Mouse (Mus musculus) CH12.LX (cell line): ENCODE results near the gene Lipm. TPM values are rescaled to one million over a fixed set of nuclear protein-coding genes. Genes with fewer than 3 reads are reported as not detected.

Source experiments
- DNase-seq: peaks from one replicate; pipeline ENCODE4 v3.0.0-alpha.2; 2013; ENCODE audit errors: extremely low read depth
- H3K27ac ChIP-seq: 2 replicates; pipeline ENCODE4 v1.5.1; 2012; ENCODE audit warnings: low read depth, mild to moderate bottlenecking, control low read depth, moderate library complexity; ENCODE audit not compliant: insufficient read depth
- H3K27me3 ChIP-seq: replicated peaks from 2 replicates; pipeline ENCODE3; 2012; ENCODE audit warnings: inconsistent platforms
- H3K36me3 ChIP-seq, 2 experiments: replicated peaks in 1 of 2; 2 replicates each; pipeline versions ENCODE3 to v1.6.1; 2012; ENCODE audit warnings: inconsistent platforms in 1 of 2, low read length in 1 of 2, mild to moderate bottlenecking in 1 of 2, mixed read lengths in 1 of 2, moderate library complexity in 1 of 2; ENCODE audit not compliant: control insufficient read depth in 1 of 2, insufficient read depth in 1 of 2
- H3K4me1 ChIP-seq, 2 experiments: 2 replicates each; pipeline ENCODE4 v1.6.1; 2012; ENCODE audit warnings: inconsistent platforms in 1 of 2, moderate library complexity in 1 of 2; ENCODE audit not compliant: insufficient read depth in 2 of 2, control insufficient read depth in 1 of 2
- H3K4me2 ChIP-seq: 2 replicates; pipeline ENCODE4 v1.6.1; 2012; ENCODE audit warnings: low read depth, mild to moderate bottlenecking, control low read depth; ENCODE audit not compliant: poor library complexity, insufficient read depth, severe bottlenecking
- H3K4me3 ChIP-seq, 3 experiments: fragments of 150-350 bp in 1 of 3; sonication (generic) in 1 of 3; replicated peaks in 1 of 3; 2 replicates each; pipeline versions ENCODE3 to v1.5.1; 2011 to 2012; ENCODE audit warnings: low read depth in 2 of 3, low read length in 2 of 3, mild to moderate bottlenecking in 2 of 3, moderate library complexity in 2 of 3, control low read depth in 1 of 3, improper control_type of control experiment in 1 of 3, inconsistent platforms in 1 of 3, mixed read lengths in 1 of 3; ENCODE audit not compliant: poor library complexity in 1 of 3
- H3K79me2 ChIP-seq: replicated peaks from 2 replicates; pipeline ENCODE4 v1.6.1; 2012; ENCODE audit warnings: mild to moderate bottlenecking, moderate library complexity; ENCODE audit not compliant: control insufficient read depth, poor library complexity, insufficient read depth, severe bottlenecking; ENCODE audit errors: extremely low read depth
- H3K9ac ChIP-seq: 2 replicates; pipeline ENCODE4 v1.6.1; 2012; ENCODE audit warnings: low read depth, mild to moderate bottlenecking, control low read depth, moderate library complexity; ENCODE audit not compliant: insufficient read depth
- H3K9me3 ChIP-seq: replicated peaks from 2 replicates; pipeline ENCODE3; 2012; ENCODE audit warnings: low read length, inconsistent platforms, mixed read lengths
- CHD1 ChIP-seq: IDR thresholded peaks from 2 replicates; pipeline ENCODE4 v1.6.1; 2012; ENCODE audit warnings: low read depth, low read length, improper control_type of control experiment, inconsistent platforms
- CTCF ChIP-seq, 2 experiments: IDR thresholded peaks in 1 of 2; conservative IDR thresholded peaks in 1 of 2; 2 replicates each; pipeline ENCODE4 v1.5.1; 2011 to 2012; ENCODE audit warnings: low read depth in 2 of 2, low read length in 2 of 2, improper control_type of control experiment in 1 of 2, inconsistent platforms in 1 of 2, mild to moderate bottlenecking in 1 of 2, moderate library complexity in 1 of 2
- EP300 ChIP-seq: IDR thresholded peaks from 2 replicates; pipeline ENCODE4 v1.6.1; 2011; ENCODE audit warnings: low read length, improper control_type of control experiment
- HCFC1 ChIP-seq: IDR thresholded peaks from 2 replicates; pipeline ENCODE4 v1.6.1; 2012; ENCODE audit warnings: low read depth, mild to moderate bottlenecking, inconsistent platforms, low read length, improper control_type of control experiment
- JUND ChIP-seq: conservative IDR thresholded peaks from 2 replicates; pipeline ENCODE4 v1.6.1; 2011; ENCODE audit warnings: low read depth, low read length, improper control_type of control experiment
- KAT2A ChIP-seq: IDR thresholded peaks from 2 replicates; pipeline ENCODE4 v1.6.1; 2012; ENCODE audit warnings: low read length, improper control_type of control experiment, inconsistent platforms; ENCODE audit not compliant: insufficient replicate concordance
- MAX ChIP-seq: IDR thresholded peaks from 2 replicates; pipeline ENCODE4 v1.6.1; 2011; ENCODE audit warnings: low read length, improper control_type of control experiment
- MAZ ChIP-seq: IDR thresholded peaks from 2 replicates; pipeline ENCODE4 v1.6.1; 2012; ENCODE audit warnings: low read depth, mild to moderate bottlenecking, inconsistent platforms, low read length, improper control_type of control experiment, moderate library complexity
- NRF1 ChIP-seq: IDR thresholded peaks from 2 replicates; pipeline ENCODE4 v1.6.1; 2014; ENCODE audit warnings: low read depth, mild to moderate bottlenecking, inconsistent platforms, low read length, improper control_type of control experiment, moderate library complexity
- RAD21 ChIP-seq: IDR thresholded peaks from 2 replicates; pipeline ENCODE4 v1.6.1; 2011; ENCODE audit warnings: low read depth, mild to moderate bottlenecking, low read length, improper control_type of control experiment, moderate library complexity
- SMC3 ChIP-seq: IDR thresholded peaks from 2 replicates; pipeline ENCODE4 v1.6.1; 2011; ENCODE audit warnings: low read depth, low read length, improper control_type of control experiment
- TBP ChIP-seq: conservative IDR thresholded peaks from 2 replicates; pipeline ENCODE4 v1.6.1; 2011; ENCODE audit warnings: low read depth, low read length, improper control_type of control experiment
- TCF12 ChIP-seq: IDR thresholded peaks from 2 replicates; pipeline ENCODE4 v1.6.1; 2014; ENCODE audit warnings: low read depth, mild to moderate bottlenecking, inconsistent platforms, low read length, improper control_type of control experiment
- USF1 ChIP-seq: IDR thresholded peaks from 2 replicates; pipeline ENCODE4 v1.6.1; 2014; ENCODE audit warnings: low read depth, mild to moderate bottlenecking, inconsistent platforms, low read length, improper control_type of control experiment
- USF2 ChIP-seq: conservative IDR thresholded peaks from 2 replicates; pipeline ENCODE4 v1.6.1; 2011; ENCODE audit warnings: low read depth, low read length, improper control_type of control experiment
- ZKSCAN1 ChIP-seq: IDR thresholded peaks from 2 replicates; pipeline ENCODE4 v1.6.1; 2012; ENCODE audit warnings: low read depth, inconsistent platforms, low read length, improper control_type of control experiment, borderline replicate concordance
- ZMIZ1 ChIP-seq: IDR thresholded peaks from 2 replicates; pipeline ENCODE4 v1.6.1; 2012; ENCODE audit warnings: low read depth, mild to moderate bottlenecking, inconsistent platforms, low read length, improper control_type of control experiment
- dilution Hi-C: fragments of 300-500 bp; cut with MboI; formaldehyde crosslinking; loops from 2 replicates; pipeline ENCODE4 v1.14.3; 2020; ENCODE audit warnings: low sequenced_read_pairs; ENCODE audit not compliant: extremely low pct_unique_long_range_greater_than_20kb, extremely low pct_ligation_motif_present
- in situ Hi-C: fragments of 300-500 bp; cut with MboI; formaldehyde crosslinking; loops from 3 replicates; pipeline ENCODE4 v1.14.3; 2019; ENCODE audit warnings: low sequenced_read_pairs, low pct_ligation_motif_present, low pct_unique_long_range_greater_than_20kb, mixed read lengths
- polyA plus RNA-seq: library from polyadenylated mRNA; unstranded; fragments of >175 nt; gene quantifications from 2 replicates; pipeline ENCODE4 v1.2.1, GENCODE M21; 2012; ENCODE audit warnings: low read depth; ENCODE audit not compliant: insufficient read length
- total RNA-seq, 2 experiments: library from RNA; depleted of rRNA; stranded (reverse); fragments of 300-350 nt in 1 of 2; fragments of >200 nt in 1 of 2; gene quantifications; 2 replicates each; pipeline ENCODE4 v1.2.3; 2012 to 2014

The Lipm gene
- total and polyA plus RNA-seq, 3 experiments, result not detected

DNA sequence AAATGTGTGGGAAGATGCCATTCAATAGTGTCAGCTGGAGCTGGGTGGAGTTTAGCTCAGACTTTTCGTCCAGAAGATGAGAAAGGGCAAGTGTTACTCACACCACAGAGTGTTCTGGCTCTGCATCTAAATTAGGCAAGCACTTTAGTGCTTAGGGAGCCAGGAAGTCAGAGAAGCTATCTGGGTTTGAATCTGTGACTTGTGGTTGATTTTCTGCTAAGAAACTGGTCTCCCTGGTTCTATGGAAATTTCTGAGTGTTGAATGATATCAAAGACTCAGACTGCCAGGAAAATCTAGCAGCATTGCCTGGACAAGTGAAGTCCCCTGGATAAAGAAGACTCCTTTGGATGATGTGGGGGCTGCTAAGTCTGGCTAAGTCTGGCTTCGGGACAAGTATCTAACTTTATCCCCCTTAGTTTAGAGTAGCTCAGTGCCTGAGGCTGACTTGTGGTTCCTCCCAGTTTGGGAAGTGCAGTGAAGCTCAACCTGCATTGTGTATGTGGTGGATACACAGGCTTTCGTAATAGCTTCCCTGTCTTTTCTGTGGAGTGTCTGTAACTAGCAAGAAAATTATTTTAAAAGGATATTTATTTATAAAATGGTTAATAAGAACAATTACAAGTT lies 19.5 kb downstream of the Lipm start:
- H3K79me2 ChIP-seq, result no peaks in the 10 kb centered on the region
- H3K4me1 ChIP-seq, result peaks cover 0 to 9% of the 10 kb centered on the region in 2 experiments; a peak in 3 of 4 replicates
- H3K27me3 ChIP-seq, result no peaks in the 10 kb centered on the region
- in situ Hi-C loops (no loop called here), dilution Hi-C loops (no loop called here)
- H3K9ac ChIP-seq, result no peak overlapping the region
- DNase-seq, result peak; percentile 16
- no peaks in the 10 kb centered on the region for H3K36me3 ChIP-seq
- H3K27ac ChIP-seq, result no peak overlapping the region
- TF ChIP-seq MAZ (no peak), NRF1 (no peak), KAT2A (no peak), USF1 (no peak), MAX (no peak), ZMIZ1 (no peak), EP300 (no peak), TCF12 (no peak), ZKSCAN1 (no peak), CTCF (conservative IDR thresholded peaks at IDR 0.05 in 1 of 2, IDR thresholded peaks at IDR 0.05 in 1 of 2; ENCODE audit: low read depth in 2 of 2, low read length in 2 of 2) (no peak), HCFC1 (no peak), TBP (no peak), JUND (no peak), CHD1 (no peak), RAD21 (no peak)
- H3K4me3 ChIP-seq, result no peak overlapping the region
- H3K9me3 ChIP-seq, result no peaks in the 10 kb centered on the region
- peak overlapping the region; percentile 7; the same call in 1 of the 2 replicates for H3K4me2 ChIP-seq

DNA sequence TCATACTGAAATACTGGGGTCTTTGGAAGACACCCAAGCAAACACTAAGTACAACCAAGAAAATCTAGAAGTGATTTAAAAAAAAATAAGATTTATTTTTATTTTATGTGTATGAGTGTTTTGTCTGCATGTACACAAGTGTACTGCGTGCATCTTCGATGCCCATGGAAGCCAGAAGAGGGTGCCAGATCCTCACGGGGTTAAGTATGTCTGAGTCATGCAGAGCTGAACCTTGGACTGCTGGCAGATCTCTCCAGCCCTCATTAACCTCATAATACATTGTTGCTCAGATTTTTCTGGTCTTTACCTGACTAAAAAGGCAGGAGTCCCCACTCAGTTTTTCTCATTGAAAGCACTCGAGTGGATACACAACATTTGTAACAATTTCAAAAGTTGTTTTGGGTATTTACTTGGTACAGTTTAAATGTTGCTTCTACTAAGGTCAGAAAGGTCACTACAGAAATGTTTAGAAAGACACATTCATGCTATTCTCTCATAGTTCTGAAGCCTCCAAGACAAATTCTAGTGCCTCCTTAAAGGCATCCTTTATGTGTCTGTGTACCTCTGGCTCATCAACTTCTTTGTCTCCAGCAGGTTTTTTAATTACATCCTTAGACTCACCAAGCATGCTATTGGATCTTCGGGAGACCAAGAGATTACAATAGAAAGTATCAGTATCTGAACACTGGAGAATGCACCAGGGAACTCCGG lies 38.1 kb downstream of the Lipm start:
- Histone ChIP-seq H3K9me3 (no peaks in the 10 kb centered on the region), H3K4me3 (no peak overlapping the region), H3K36me3 (no peaks in the 10 kb centered on the region), H3K79me2 (no peaks in the 10 kb centered on the region), H3K27me3 (no peaks in the 10 kb centered on the region), H3K4me2 (no peak overlapping the region), H3K4me1 (no peaks in the 10 kb centered on the region), H3K27ac (no peak overlapping the region), H3K9ac (no peak overlapping the region)
- TF ChIP-seq RAD21 (peak; percentile 39), CTCF (conservative IDR thresholded peaks at IDR 0.05 in 1 of 2, IDR thresholded peaks at IDR 0.05 in 1 of 2; ENCODE audit: low read depth in 2 of 2, low read length in 2 of 2) (peak in 1 of 2 experiments; percentile 41; a peak in 2 of 4 replicates), SMC3 (peak; percentile 17; the same call in 1 of the 2 replicates), USF2 (no peak)
- DNase-seq, result no peak
- dilution Hi-C loops, result no loop called here
- in situ Hi-C loops, result no loop called here
